Mouse (Mus musculus) embryonic facial prominence, embryonic 11.5 days (tissue): ENCODE data around the gene Aak1. TPM values are rescaled to one million over a fixed set of nuclear protein-coding genes. Genes with fewer than 3 reads are reported as not detected.
A peak's percentile ranks its signal among the peaks of the same experiment; 100 is the strongest.

Source experiments
- ATAC-seq: fragments of 200-750 bp; cut with Nextera tagmentation; replicated peaks from 2 replicates; pipeline ENCODE4 v1.8.0; 2017; ENCODE audit warnings: low read depth; ENCODE audit not compliant: insufficient number of reproducible peaks, low FRiP score, low TSS enrichment
- DNase-seq: peaks from one replicate; pipeline ENCODE4 v3.0.0-alpha.2; 2015; ENCODE audit warnings: low spot score
- H3K27ac ChIP-seq: fragments of 300-500 bp; sonication (generic); replicated peaks from 2 replicates; pipeline ENCODE4 v1.5.1; 2014; ENCODE audit warnings: mild to moderate bottlenecking, low read depth, low read length, control low read depth
- H3K27me3 ChIP-seq: fragments of 300-500 bp; sonication (generic); 2 replicates; pipeline ENCODE4 v1.6.1; 2014; ENCODE audit warnings: mild to moderate bottlenecking, low read length, moderate library complexity, mixed read lengths; ENCODE audit not compliant: control insufficient read depth, insufficient read depth
- H3K36me3 ChIP-seq: fragments of 300-500 bp; sonication (generic); replicated peaks from 2 replicates; pipeline ENCODE4 v1.6.1; 2014; ENCODE audit warnings: low read depth, mild to moderate bottlenecking, low read length, moderate library complexity, mixed read lengths; ENCODE audit not compliant: control insufficient read depth, insufficient read depth
- H3K4me1 ChIP-seq: fragments of 300-500 bp; sonication (generic); 2 replicates; pipeline ENCODE4 v1.6.1; 2014; ENCODE audit warnings: low read length, mixed read lengths; ENCODE audit not compliant: control insufficient read depth, insufficient read depth
- H3K4me2 ChIP-seq: fragments of 300-500 bp; sonication (generic); 2 replicates; pipeline ENCODE4 v1.6.1; 2014; ENCODE audit warnings: low read depth, mild to moderate bottlenecking, control low read depth, low read length, moderate library complexity
- H3K4me3 ChIP-seq: fragments of 300-500 bp; sonication (generic); 2 replicates; pipeline ENCODE4 v1.5.1; 2014; ENCODE audit warnings: low read depth, low read length, control low read depth
- H3K9ac ChIP-seq: fragments of 300-500 bp; sonication (generic); replicated peaks from 2 replicates; pipeline ENCODE4 v1.6.1; 2014; ENCODE audit warnings: mild to moderate bottlenecking, control low read depth, low read length
- H3K9me3 ChIP-seq: fragments of 300-500 bp; sonication (generic); replicated peaks from 2 replicates; pipeline ENCODE4 v1.6.1; 2016; ENCODE audit warnings: mild to moderate bottlenecking, low read length, inconsistent platforms, mixed read lengths; ENCODE audit not compliant: control insufficient read depth
- WGBS: fragments of 180-500 bp; shearing (Covaris S2); extraction: QIAGEN DNeasy Blood & Tissue Kit; methylation state at CpG from one replicate; pipeline ENCODE4 v1.1.7; 2014; 5-methylcytosine and 5-hydroxymethylcytosine counted together
- polyA plus RNA-seq: library from polyadenylated mRNA; unstranded; fragments of >200 nt; fragmentation: Nextera tagmentation; extraction: Ambion mirVana; gene quantifications from 2 replicates; pipeline ENCODE4 v1.2.1, GENCODE M21; 2014

Gene Aak1
- polyA plus RNA-seq, 1 experiment from 2014 or later = 17.3 TPM

DNA sequence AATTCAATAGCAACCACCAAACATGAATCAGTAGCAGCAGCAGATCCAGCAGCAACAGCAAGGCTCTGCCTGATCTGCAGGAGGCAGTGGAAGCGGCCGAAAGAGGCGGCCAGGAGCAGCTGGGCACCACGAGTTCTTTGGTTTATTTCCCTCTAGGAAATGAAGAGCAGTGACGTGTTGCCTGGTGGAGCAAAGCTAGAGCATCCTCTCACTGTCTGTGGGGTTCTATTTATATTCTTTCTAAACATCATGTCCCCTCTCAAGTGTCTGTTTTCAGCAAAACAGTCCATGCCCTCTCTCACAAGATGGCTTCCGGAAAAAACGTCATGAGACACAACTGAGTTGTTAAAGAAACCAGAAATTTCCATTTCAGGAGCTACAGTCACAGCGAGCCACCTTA lies 189.8 kb downstream of the Aak1 start:
- H3K9me3 ChIP-seq = no peaks in the 10 kb centered on the region; the same call in 1 of the 2 replicates
- H3K4me3 ChIP-seq = no peak overlapping the region
- no peak overlapping the region for H3K4me2 ChIP-seq
- 89% methylated on average over 8 of the region's 8 CpGs for WGBS
- DNase-seq = no peak
- H3K36me3 ChIP-seq = no peaks in the 10 kb centered on the region
- no peaks in the 10 kb centered on the region for H3K27me3 ChIP-seq
- H3K27ac ChIP-seq = no peak overlapping the region
- no peak overlapping the region for H3K9ac ChIP-seq
- ATAC-seq = no peak
- H3K4me1 ChIP-seq = no peaks in the 10 kb centered on the region

DNA sequence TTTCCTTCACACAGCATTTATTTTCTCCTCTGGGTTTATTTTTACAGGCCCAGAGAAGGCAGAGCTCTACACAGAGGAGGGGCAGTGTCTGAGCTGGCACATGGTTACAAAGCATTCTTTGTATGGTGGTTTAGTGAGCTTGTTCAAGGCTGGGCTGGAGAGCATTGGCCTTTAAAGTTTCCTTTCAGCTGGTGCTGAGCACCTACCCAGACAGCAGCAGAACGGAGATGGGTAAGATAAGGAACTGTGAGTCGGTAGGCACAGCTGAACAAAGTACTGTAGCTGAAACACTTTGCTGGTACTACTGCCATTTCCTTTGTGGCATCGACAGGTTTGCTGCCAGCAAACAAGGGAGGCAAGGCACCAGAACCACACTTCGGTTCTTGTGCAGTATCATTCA lies 191.7 kb downstream of the Aak1 start:
- H3K4me2 ChIP-seq = no peak overlapping the region
- peak; percentile 14 for DNase-seq
- H3K27ac ChIP-seq = no peak overlapping the region
- H3K4me1 ChIP-seq = no peaks in the 10 kb centered on the region
- H3K27me3 ChIP-seq = no peaks in the 10 kb centered on the region
- no peak overlapping the region for H3K9ac ChIP-seq
- H3K4me3 ChIP-seq = no peak overlapping the region
- H3K36me3 ChIP-seq = no peaks in the 10 kb centered on the region
- no peak for ATAC-seq
- no peaks in the 10 kb centered on the region; the same call in 1 of the 2 replicates for H3K9me3 ChIP-seq
- 75% methylated on average over 4 of the region's 4 CpGs for WGBS

DNA sequence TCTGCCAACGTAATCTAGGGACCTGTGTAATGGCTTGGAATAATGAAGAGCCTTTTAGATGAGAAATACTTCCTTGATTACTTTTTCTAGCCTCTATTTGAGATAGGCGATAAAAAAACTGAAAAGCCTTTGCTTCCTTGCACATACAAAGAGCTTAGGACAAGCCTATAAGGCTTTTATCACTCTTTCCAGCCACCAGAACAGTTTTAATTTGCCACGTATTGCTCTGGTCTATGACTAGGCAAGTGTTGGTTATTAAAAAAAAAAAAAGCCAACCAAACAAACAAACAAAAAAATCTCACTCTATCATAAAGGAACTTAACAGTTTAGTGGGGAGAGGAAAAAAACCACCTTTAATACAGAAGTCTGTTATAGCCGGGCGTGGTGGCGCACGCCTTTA lies 192.1 kb downstream of the Aak1 start:
- WGBS = 91% methylated on average over 7 of the region's 7 CpGs
- H3K9me3 ChIP-seq = no peaks in the 10 kb centered on the region; the same call in 1 of the 2 replicates
- H3K4me3 ChIP-seq = no peak overlapping the region
- H3K36me3 ChIP-seq = no peaks in the 10 kb centered on the region
- H3K27ac ChIP-seq = no peak overlapping the region
- no peaks in the 10 kb centered on the region for H3K4me1 ChIP-seq
- no peak overlapping the region for H3K4me2 ChIP-seq
- ATAC-seq (no peak), DNase-seq (no peak)
- H3K9ac ChIP-seq = no peak overlapping the region
- no peaks in the 10 kb centered on the region for H3K27me3 ChIP-seq

DNA sequence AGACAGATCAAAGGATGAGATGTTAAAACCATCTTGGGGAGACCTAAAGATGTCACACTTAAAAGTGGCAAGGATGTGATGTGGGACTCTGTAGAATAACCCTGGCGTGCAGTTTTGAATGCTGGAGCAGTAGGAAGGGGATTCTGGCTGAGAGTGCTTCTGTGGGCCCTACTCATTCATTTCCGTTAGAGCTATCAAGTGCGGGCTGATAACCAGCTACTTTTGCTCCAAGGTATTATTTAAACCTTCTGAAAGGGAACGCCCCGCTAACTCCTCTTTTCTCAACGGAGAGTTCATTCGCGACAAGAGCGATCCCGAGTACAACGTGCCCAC lies 192.7 kb downstream of the Aak1 start:
- DNase-seq (no peak), ATAC-seq (no peak)
- Histone ChIP-seq H3K4me3 (peak overlapping the region; percentile 70), H3K4me2 (peak overlapping the region; percentile 64), H3K36me3 (no peaks in the 10 kb centered on the region), H3K4me1 (no peaks in the 10 kb centered on the region), H3K27ac (peak overlapping the region; percentile 96), H3K9me3 (no peaks in the 10 kb centered on the region; the same call in 1 of the 2 replicates), H3K9ac (peak overlapping the region; percentile 84), H3K27me3 (no peaks in the 10 kb centered on the region)
- 0% methylated on average over 11 of the region's 11 CpGs for WGBS

DNA sequence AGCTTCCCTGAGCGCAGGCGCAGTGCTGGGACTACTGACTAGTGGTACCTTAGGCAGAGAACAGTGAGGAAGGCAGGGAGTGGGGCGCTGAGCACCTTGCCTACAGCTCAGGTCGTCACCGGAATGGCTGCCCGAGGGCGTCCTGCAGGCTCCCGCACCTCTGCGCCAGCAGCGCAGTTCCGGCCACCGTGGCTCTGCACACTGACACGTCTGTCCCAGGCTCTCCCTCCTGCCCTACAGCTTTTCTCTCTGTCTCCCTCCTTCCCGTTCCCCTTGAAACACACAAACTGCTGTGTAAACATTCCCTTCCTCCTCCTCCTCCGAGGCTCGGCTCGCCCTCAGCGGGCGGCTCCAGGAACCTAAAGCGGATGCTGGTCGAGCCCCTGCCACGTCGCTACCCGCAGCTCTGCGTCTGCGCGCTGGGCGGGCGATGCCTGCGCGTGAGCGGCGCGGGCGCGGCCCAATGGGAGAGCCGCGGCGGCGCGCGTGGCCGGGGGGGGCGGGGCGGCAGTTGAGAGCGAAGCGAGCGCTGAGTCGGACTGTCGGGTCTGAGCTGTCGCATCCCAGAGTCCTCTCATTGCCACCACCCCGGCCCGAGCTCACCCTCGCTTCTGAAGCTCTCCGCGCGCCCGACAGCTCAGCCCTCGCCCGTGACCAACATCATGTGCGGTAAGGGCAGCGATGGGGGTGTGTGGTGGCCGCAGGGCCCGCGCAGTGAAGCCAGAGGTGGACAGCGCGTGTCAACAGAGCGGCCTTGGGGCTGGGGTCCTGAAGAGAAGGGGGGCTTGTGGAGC lies 193.2 kb downstream of the Aak1 start, which contains the start of gene Gfpt1:
TSS of gene Gfpt1 (plus strand) at position 510 of the 794 bp plus-strand sequence.
- Histone ChIP-seq H3K27ac (peak within 1 kb of the TSS; percentile 96), H3K4me3 (peak within 1 kb of the TSS; percentile 70), H3K4me1 (no peaks in the 10 kb centered on the region), H3K9ac (peak within 1 kb of the TSS; percentile 86), H3K36me3 (no peaks in the 10 kb centered on the region), H3K4me2 (peak within 1 kb of the TSS; percentile 64), H3K27me3 (no peaks in the 10 kb centered on the region), H3K9me3 (no peaks in the 10 kb centered on the region)
- ATAC-seq (peak; percentile 95), DNase-seq (peak; percentile 97)
- WGBS = under 1% methylated on average over 60 of the region's 68 CpGs

DNA sequence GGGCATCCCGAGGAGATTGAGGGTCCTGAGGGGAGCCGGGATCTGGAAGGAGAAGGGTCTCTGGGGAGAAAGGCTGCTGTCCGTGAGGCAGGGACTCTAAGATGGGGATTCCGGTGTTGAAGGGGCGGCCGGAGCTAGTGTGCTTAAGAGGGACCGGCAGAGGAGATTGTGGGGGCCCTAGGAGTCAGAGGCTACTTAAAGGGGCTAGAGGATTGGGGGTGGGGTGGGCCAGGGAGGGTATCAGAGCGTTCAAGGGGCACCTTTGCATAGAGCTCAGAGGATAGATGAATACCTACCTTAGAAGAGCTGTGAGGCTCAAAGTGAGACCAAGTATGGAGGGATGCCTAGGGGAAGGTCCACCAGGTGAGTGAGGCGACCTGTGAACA lies 193.8 kb downstream of the Aak1 start:
- Histone ChIP-seq H3K4me1 (no peaks in the 10 kb centered on the region), H3K4me2 (peak overlapping the region; percentile 64), H3K36me3 (no peaks in the 10 kb centered on the region), H3K9me3 (no peaks in the 10 kb centered on the region), H3K4me3 (peak overlapping the region; percentile 70), H3K9ac (peak overlapping the region; percentile 86), H3K27ac (peak overlapping the region; percentile 96; the same call in 1 of the 2 replicates), H3K27me3 (no peaks in the 10 kb centered on the region)
- ATAC-seq (peak; percentile 31), DNase-seq (peak; percentile 35)
- WGBS = 1% methylated on average over 9 of the region's 9 CpGs

DNA sequence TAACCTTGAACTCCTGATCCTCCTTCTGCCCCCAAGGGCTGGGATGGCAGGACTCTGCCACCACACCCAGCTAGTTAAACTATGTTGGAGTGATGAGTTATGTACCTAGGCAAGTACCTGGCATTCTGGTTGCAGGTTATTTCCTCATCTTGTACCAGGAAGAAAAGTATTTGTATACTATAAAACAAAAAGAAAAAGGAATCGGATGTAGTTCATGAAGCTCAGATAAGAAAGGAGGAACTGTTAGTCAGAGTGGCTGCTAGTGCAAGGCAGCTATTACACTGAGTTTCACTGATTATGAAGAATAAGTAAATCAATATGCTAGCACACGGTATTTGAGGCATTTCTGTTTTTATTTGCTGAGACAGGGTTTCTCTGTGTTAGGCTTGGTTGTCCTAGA lies 195.6 kb downstream of the Aak1 start:
- H3K9ac ChIP-seq = no peak overlapping the region
- no peak overlapping the region for H3K4me3 ChIP-seq
- ATAC-seq (no peak), DNase-seq (no peak)
- H3K4me1 ChIP-seq = no peaks in the 10 kb centered on the region
- no peak overlapping the region for H3K27ac ChIP-seq
- no peaks in the 10 kb centered on the region for H3K36me3 ChIP-seq
- no peaks in the 10 kb centered on the region for H3K27me3 ChIP-seq
- no peak overlapping the region for H3K4me2 ChIP-seq
- no peaks in the 10 kb centered on the region for H3K9me3 ChIP-seq
- WGBS = 87% methylated on average over 2 of the region's 2 CpGs

DNA sequence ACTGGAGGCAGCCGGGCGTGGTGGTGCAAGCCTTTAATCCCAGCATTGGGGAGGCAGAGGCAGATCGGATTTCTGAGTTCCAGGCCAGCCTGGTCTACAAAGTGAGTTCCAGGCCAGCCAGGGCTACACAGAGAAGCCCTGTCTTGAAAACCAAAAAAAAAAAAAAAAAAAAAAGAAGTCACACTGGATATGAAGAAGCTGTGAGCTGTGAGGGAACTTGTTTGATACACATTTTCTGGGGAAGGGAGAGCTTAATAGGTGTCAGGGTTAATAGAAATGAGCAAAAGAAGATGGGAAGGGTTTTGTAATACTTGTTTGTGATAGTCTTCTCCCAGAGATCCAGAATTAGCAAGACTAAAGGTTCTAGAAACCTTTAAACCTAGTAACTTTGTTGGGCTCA lies 196.2 kb downstream of the Aak1 start:
- no peak for ATAC-seq
- H3K4me1 ChIP-seq = no peaks in the 10 kb centered on the region
- no peaks in the 10 kb centered on the region for H3K27me3 ChIP-seq
- 81% methylated on average over 3 of the region's 3 CpGs for WGBS
- DNase-seq = no peak
- H3K4me2 ChIP-seq = no peak overlapping the region
- H3K4me3 ChIP-seq = no peak overlapping the region
- H3K27ac ChIP-seq = no peak overlapping the region
- H3K9ac ChIP-seq = no peak overlapping the region
- H3K9me3 ChIP-seq = no peaks in the 10 kb centered on the region
- no peaks in the 10 kb centered on the region for H3K36me3 ChIP-seq
